Mouse (Mus musculus) leukemia stem cell, adult 10-12 weeks (primary cell): ENCODE data around the gene Cd164. TPM values are rescaled to one million over a fixed set of nuclear protein-coding genes. Genes with fewer than 3 reads are reported as not detected.

ENCODE experiments used
- polyA plus RNA-seq: library from polyadenylated mRNA; stranded (reverse); fragments of >175 nt; gene quantifications from 2 replicates; pipeline ENCODE4 v1.2.3, GENCODE M21; 2012; ENCODE audit warnings: low replicate concordance

Gene Cd164
- 274 and 292 TPM in 2 replicates for polyA plus RNA-seq

DNA sequence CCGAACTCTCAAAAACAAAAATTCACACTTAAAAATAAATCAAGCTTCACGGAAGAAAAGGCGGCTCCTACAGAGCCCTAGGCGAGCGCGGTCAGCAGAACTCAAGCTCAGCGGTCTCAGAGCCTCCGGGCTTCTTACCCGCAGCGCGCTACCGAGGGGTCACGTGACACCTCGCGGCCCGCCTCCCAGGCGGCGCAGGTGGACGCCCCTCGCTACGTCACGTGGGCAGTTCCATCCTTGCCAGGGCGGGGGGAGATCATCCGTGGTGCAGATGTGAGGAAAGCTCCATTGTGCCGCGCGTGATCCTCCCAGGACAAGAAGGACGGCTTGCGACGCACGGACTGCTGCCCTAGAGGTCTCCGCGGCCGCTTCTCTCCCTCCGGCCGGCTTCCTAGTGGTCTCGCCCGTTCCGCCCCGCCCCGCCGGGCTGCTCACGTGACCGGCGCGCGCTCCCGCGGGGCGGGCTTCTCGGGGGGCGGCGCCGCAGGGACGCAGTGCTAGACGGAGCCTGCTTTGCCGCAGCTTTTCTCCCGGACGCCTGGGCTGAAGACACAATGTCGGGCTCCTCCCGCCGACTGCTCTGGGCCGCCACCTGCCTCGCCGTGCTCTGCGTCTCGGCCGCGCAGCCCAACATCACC lies at the start of gene Cd164:
TSS of gene Cd164 (plus strand) at position 434 of the 638 bp plus-strand sequence.

DNA sequence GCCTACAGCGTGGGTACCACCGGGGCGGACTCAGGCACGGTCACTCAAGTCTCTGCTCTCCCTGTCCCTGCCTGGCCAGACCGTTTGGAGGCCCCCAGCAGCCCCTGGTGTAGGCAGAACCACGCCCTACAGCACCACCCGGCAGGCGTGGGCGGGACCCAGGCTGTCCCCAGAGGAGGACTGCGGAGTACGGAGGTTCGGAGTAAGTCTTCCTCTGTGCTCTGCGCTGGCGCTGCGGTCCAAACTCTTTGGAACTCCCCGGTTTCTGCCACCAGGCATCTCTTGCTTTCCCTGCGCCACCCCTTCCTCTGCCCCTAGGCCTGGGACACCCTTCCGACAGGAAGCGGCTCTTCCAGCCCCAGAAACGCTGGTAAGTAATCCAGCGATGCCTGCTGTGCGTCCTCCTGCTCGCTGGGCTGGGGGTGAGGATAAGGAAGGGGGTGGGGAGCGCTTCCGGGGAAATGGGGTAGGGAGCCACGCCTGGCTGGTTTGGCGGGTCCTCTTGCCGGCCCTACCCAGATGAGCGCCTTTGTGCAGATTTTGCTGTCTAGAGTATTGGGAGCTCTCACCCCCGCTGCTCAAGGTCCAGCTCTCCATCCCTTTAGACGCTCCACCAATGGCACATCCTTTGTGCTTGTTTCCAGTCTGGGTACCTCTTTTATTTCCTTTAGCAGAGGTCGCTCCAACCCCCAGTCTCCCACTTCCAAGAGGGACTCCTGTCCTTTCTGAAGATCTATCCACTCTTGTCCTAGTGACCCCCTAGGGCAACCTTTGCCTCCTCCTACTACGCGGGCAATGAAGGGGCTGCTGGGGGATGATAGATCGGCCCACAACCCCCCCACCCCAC lies 42.8 kb upstream of the Cd164 start, which contains the start of gene Mical1:
TSS of gene Mical1 (plus strand) at position 144 of the 847 bp plus-strand sequence.

DNA sequence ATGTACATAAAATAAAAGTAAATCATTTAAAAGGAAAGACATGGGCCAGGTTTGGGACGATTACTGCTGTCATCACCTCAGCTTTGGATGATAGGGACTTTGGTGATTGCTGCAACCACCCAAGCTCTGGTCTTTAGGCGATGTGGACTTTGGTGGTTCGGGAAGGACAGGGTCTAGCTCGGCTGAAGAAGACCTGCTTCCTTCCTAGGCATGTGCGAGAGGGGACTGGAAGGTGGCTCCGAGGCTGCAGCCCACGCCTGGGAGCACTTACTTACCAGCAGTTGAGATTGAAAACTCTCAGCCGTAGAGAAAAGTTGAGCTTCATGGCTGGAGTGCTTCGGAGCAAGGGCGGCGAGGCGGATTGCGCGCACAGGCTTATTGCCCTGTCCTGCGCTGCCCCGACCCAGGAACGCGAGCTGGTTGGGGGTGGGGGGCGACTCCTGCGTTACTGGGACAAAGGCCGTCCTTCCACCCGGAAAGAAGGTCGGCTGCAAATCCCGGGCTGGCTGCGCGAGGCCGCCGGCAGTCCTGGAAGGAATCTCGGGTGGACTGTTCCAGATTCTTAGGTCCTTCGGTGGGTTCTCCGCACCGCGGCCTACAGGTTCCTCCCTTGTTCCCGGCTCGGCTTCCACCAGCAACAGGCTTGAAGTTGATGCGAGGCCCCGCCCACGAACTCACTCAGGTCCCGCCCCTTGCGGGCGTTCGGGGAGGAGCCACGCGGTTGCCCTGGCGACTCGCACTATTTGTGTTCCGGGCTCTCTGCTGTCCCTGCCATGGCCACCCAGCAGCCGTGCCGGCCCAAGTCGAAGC lies 29.3 kb upstream of the Cd164 start, which contains the start of the genes Smpd2 and Ppil6:
TSS of gene Smpd2 (minus strand) at position 662 of the 810 bp plus-strand sequence.
TSS of gene Ppil6 (plus strand) at position 732 of the 810 bp plus-strand sequence.

Other genes with a start within 250 kb of the Cd164 start
- gene Fig4, start 216.2 kb upstream of the Cd164 start, polyA plus RNA-seq, result 2.4 and 2.9 TPM in 2 replicates
- not detected in 2 replicates for gene Ak9, start 215.4 kb upstream of the Cd164 start, polyA plus RNA-seq
- 6.0 and 8.9 TPM in 2 replicates for gene Zbtb24, start 69.0 kb upstream of the Cd164 start, polyA plus RNA-seq
- gene Mical1, start 43.1 kb upstream of the Cd164 start, polyA plus RNA-seq, result 15.4 and 35.8 TPM in 2 replicates
- gene Smpd2, start 29.0 kb upstream of the Cd164 start, polyA plus RNA-seq, result 4.4 and 7.1 TPM in 2 replicates
- gene Ppil6, start 29.0 kb upstream of the Cd164 start, polyA plus RNA-seq, result not detected in 2 replicates
- 0.68 TPM in 1 of 2 replicates, not detected in the other for gene Ccdc162, start 197.2 kb downstream of the Cd164 start, polyA plus RNA-seq